Mouse (Mus musculus): ENCODE measurements around the gene Wdr47.

Wdr47 gene

GRCm38 (mm10) chr3:108590786-108591529, at the start of gene Wdr47:
TSS of gene Wdr47 (plus strand) at chr3:108591279.
- in situ Hi-C loops (cut with MboI, MseI), result no loop called here

- in situ Hi-C loops (cut with MboI, MseI), result no loop called here
Measured at GRCm38 (mm10) chr3:108542299-108542698, 48.8 kb upstream of the Wdr47 start.

GRCm38 (mm10) chr3:108554111-108554561, 36.9 kb upstream of the Wdr47 start:
- in situ Hi-C loops (cut with MboI, MseI), result loop anchor here in 1 of 2 experiments (25.0 kb wide), 1 partner anchor 1492 kb away; no protein-coding TSS in a partner anchor

GRCm38 (mm10) chr3:108554587-108555312, 36.3 kb upstream of the Wdr47 start:
- in situ Hi-C loops (cut with MboI, MseI), result loop anchor here in 1 of 2 experiments (25.0 kb wide), 1 partner anchor 1492 kb away; no protein-coding TSS in a partner anchor

- in situ Hi-C loops (cut with MboI, MseI), result loop anchor here in 1 of 2 experiments (25.0 kb wide), 1 partner anchor 1496 kb away; no protein-coding TSS in a partner anchor
Measured at GRCm38 (mm10) chr3:108557888-108558287, 33.2 kb upstream of the Wdr47 start.

GRCm38 (mm10) chr3:108562133-108562730, 28.8 kb upstream of the Wdr47 start, which contains the start of gene Tmem167b:
TSS of gene Tmem167b (minus strand) at chr3:108562466.
- in situ Hi-C loops (cut with MboI, MseI), result loop anchor here in 1 of 2 experiments (25.0 kb wide), 1 partner anchor 1500 kb away; no protein-coding TSS in a partner anchor

- in situ Hi-C loops (cut with MboI, MseI), result loop anchor here in 1 of 2 experiments (25.0 kb wide), 1 partner anchor 1501 kb away; no protein-coding TSS in a partner anchor
Measured at GRCm38 (mm10) chr3:108562777-108563271, 28.3 kb upstream of the Wdr47 start.

- in situ Hi-C loops (cut with MboI, MseI), result loop anchor here in 1 of 2 experiments (25.0 kb wide), 1 partner anchor 1501 kb away; no protein-coding TSS in a partner anchor
Measured at GRCm38 (mm10) chr3:108563309-108563708, 27.8 kb upstream of the Wdr47 start.

GRCm38 (mm10) chr3:108567990-108568877, 22.8 kb upstream of the Wdr47 start:
- in situ Hi-C loops (cut with MboI, MseI), result loop anchor here in 1 of 2 experiments (25.0 kb wide), 1 partner anchor 1506 kb away; no protein-coding TSS in a partner anchor

- in situ Hi-C loops (cut with MboI, MseI), result loop anchor here in 1 of 2 experiments (10.0 to 25.0 kb wide), 2 partner anchors 205 to 1507 kb away; no protein-coding TSS in a partner anchor
Measured at GRCm38 (mm10) chr3:108569636-108570035, 21.4 kb upstream of the Wdr47 start.

GRCm38 (mm10) chr3:108570813-108571212, 20.3 kb upstream of the Wdr47 start:
- in situ Hi-C loops (cut with MboI, MseI), result loop anchor here in 1 of 2 experiments (10.0 to 25.0 kb wide), 2 partner anchors 204 to 1509 kb away; no protein-coding TSS in a partner anchor

- in situ Hi-C loops (cut with MboI, MseI), result loop anchor here in 1 of 2 experiments (10.0 to 25.0 kb wide), 2 partner anchors 203 to 1509 kb away; no protein-coding TSS in a partner anchor
Measured at GRCm38 (mm10) chr3:108571443-108572294, 19.4 kb upstream of the Wdr47 start, which contains the start of gene Taf13. TSS of gene Taf13 (plus strand) at chr3:108571698.

GRCm38 (mm10) chr3:108572309-108573010, 18.6 kb upstream of the Wdr47 start:
- in situ Hi-C loops (cut with MboI, MseI), result loop anchor here in 1 of 2 experiments (10.0 to 25.0 kb wide), 2 partner anchors 202 to 1510 kb away; no protein-coding TSS in a partner anchor

GRCm38 (mm10) chr3:108574018-108574417, 17.1 kb upstream of the Wdr47 start:
- in situ Hi-C loops (cut with MboI, MseI), result loop anchor here in 1 of 2 experiments (10.0 to 25.0 kb wide), 2 partner anchors 201 to 1512 kb away; no protein-coding TSS in a partner anchor

- in situ Hi-C loops (cut with MboI, MseI), result no loop called here
Measured at GRCm38 (mm10) chr3:108584580-108584979, 6.5 kb upstream of the Wdr47 start.

- in situ Hi-C loops (cut with MboI, MseI), result no loop called here
Measured at GRCm38 (mm10) chr3:108588446-108588845, 2.6 kb upstream of the Wdr47 start.

- in situ Hi-C loops (cut with MboI, MseI), result no loop called here
Measured at GRCm38 (mm10) chr3:108591530-108592522, 747 bp downstream of the Wdr47 start.
